ENCODE assay signal across 19 mouse cellular contexts in genomic region chr5:118120670-118121069, GRCm38 (mm10). TPM values are rescaled to one million over a fixed set of nuclear protein-coding genes. Genes with fewer than 3 reads are reported as not detected.
DNase-seq lines count a peak whose midpoint lies in the region; ATAC-seq and TF ChIP-seq lines count a peak whose summit lies in the region.
"Had no signal": no experiment of that assay in that cellular context is flagged by ENCODE, and none has a peak within 500 bp of the region (broad histone marks: within the 10 kb centered on the region; RNA-seq: fewer than 3 reads in every experiment).

No protein-coding gene starts in this region.

- H3K36me3 ChIP-seq in heart, embryonic 10.5 days: peaks cover 25% of the 10 kb centered on the region
- peaks cover 55% of the 10 kb centered on the region for H3K36me3 ChIP-seq in kidney, embryonic 15.5 days
- peaks cover 22% of the 10 kb centered on the region for H3K36me3 ChIP-seq in midbrain, embryonic 12.5 days
- peaks cover 5% of the 10 kb centered on the region for H3K36me3 ChIP-seq in midbrain, postnatal 0 days (ENCODE audit: insufficient read depth, low read length)

- no peaks in the 10 kb centered on the region for H3K27me3 ChIP-seq in heart, embryonic 10.5 days (ENCODE audit: insufficient read depth, poor library complexity, severe bottlenecking)
- H3K27me3 ChIP-seq in kidney, embryonic 15.5 days: no peaks in the 10 kb centered on the region
- H3K27me3 ChIP-seq in midbrain, embryonic 12.5 days: no peaks in the 10 kb centered on the region
- no peaks in the 10 kb centered on the region for H3K27me3 ChIP-seq in midbrain, postnatal 0 days (ENCODE audit: insufficient read depth, low read length)
- H3K27me3 ChIP-seq: embryonic facial prominence, embryonic 13.5 days had no signal

- no peak overlapping the region for H3K9ac ChIP-seq in kidney, embryonic 15.5 days
- no peak overlapping the region for H3K9ac ChIP-seq in midbrain, embryonic 12.5 days (replicated peaks)
- H3K9ac ChIP-seq in midbrain, postnatal 0 days (replicated peaks; ENCODE audit: low read length, poor library complexity, severe bottlenecking): no peak overlapping the region
- H3K9ac ChIP-seq: embryonic facial prominence, embryonic 13.5 days had no signal

- H3K4me3 ChIP-seq in heart, embryonic 10.5 days: no peak overlapping the region
- no peak overlapping the region for H3K4me3 ChIP-seq in kidney, embryonic 15.5 days (replicated peaks)
- no peak overlapping the region for H3K4me3 ChIP-seq in midbrain, embryonic 12.5 days
- no peak overlapping the region for H3K4me3 ChIP-seq in midbrain, postnatal 0 days (ENCODE audit: low read depth, low read length)
- H3K4me3 ChIP-seq: embryonic facial prominence, embryonic 13.5 days; left cerebral cortex, adult 2 months had no signal

- WGBS in heart, embryonic 10.5 days: 56% methylated on average over 2 of the region's 2 CpGs
- 46% methylated on average over 2 of the region's 2 CpGs for whole genome bisulfite sequencing in kidney, embryonic 15.5 days
- WGBS in midbrain, embryonic 12.5 days: 28% methylated on average over 2 of the region's 2 CpGs
- WGBS in midbrain, postnatal 0 days: 38% methylated on average over 2 of the region's 2 CpGs

- peak overlapping the region; percentile 25; the same call in 1 of the 2 replicates for H3K27ac ChIP-seq in heart, embryonic 10.5 days
- 0 out of 2 replicates have a peak overlapping the region, but pooled peaks have one; percentile 45 for H3K27ac ChIP-seq in kidney, embryonic 15.5 days
- 0 out of 2 replicates have a peak overlapping the region, but pooled peaks have one; percentile 47 for H3K27ac ChIP-seq in midbrain, embryonic 12.5 days (replicated peaks)
- H3K27ac ChIP-seq in midbrain, postnatal 0 days (ENCODE audit: low read depth, low read length): no peak overlapping the region
- H3K27ac ChIP-seq: embryonic facial prominence, embryonic 13.5 days; left cerebral cortex, adult 2 months had no signal

- TF ChIP-seq CTCF in midbrain, postnatal 0 days (IDR thresholded peaks at IDR 0.05): no peak

- no peaks in the 10 kb centered on the region for H3K9me3 ChIP-seq in heart, embryonic 10.5 days
- H3K9me3 ChIP-seq in kidney, embryonic 15.5 days (replicated peaks): no peaks in the 10 kb centered on the region
- no peaks in the 10 kb centered on the region for H3K9me3 ChIP-seq in midbrain, embryonic 12.5 days
- no peaks in the 10 kb centered on the region for H3K9me3 ChIP-seq in midbrain, postnatal 0 days (ENCODE audit: low read length)
- H3K9me3 ChIP-seq: embryonic facial prominence, embryonic 13.5 days had no signal

- no peak for ATAC-seq in kidney, embryonic 15.5 days (replicated peaks; ENCODE audit: low FRiP score)
- ATAC-seq in midbrain, embryonic 12.5 days (ENCODE audit: low FRiP score, low read depth): no peak
- ATAC-seq in midbrain, postnatal 0 days (ENCODE audit: low FRiP score): no peak

- H3K4me2 ChIP-seq in kidney, embryonic 15.5 days: no peak overlapping the region
- H3K4me2 ChIP-seq in midbrain, embryonic 12.5 days (replicated peaks): no peak overlapping the region
- H3K4me2 ChIP-seq in midbrain, postnatal 0 days (ENCODE audit: low read depth, low read length, poor library complexity, severe bottlenecking): no peak overlapping the region
- H3K4me2 ChIP-seq: embryonic facial prominence, embryonic 13.5 days had no signal

- H3K4me1 ChIP-seq in heart, embryonic 10.5 days: peaks cover 68% of the 10 kb centered on the region
- peaks cover 9% of the 10 kb centered on the region; the same call in 1 of the 2 replicates for H3K4me1 ChIP-seq in kidney, embryonic 15.5 days
- peaks cover 42% of the 10 kb centered on the region for H3K4me1 ChIP-seq in midbrain, embryonic 12.5 days
- 0 out of 2 replicates have a peak, but pooled peaks cover 3% of the 10 kb centered on the region for H3K4me1 ChIP-seq in midbrain, postnatal 0 days (ENCODE audit: insufficient read depth, low read length)

- DNase-seq in heart, embryonic 10.5 days (ENCODE audit: low spot score): no peak
- no peak for DNase-seq in heart, adult 18-20 months
- DNase-seq in kidney, adult 8-10 months: no peak
- no peak for DNase-seq in midbrain, postnatal 0 days (ENCODE audit: low spot score)
- DNase-seq in ovary, postnatal 10 days (ENCODE audit: low spot score): no peak
- DNase-seq: adrenal gland, postnatal 36 days; cerebellum, adult 8-10 months; kidney, postnatal 10 days; lung, adult 2 months; lung, postnatal 36 days; right cerebral cortex, adult 18-20 months; spleen, adult 18-20 months had no signal

RNA-seq across cellular contexts. Expression of gene Fbxw8, which starts 34.6 kb away (rescaled TPM):
- polyA plus RNA-seq in heart, embryonic 10.5 days (2016; fragmentation: Nextera tagmentation; extraction: Ambion mirVana): 29.4 and 31.2 TPM in 2 replicates
- total RNA-seq in heart, adult 18-20 months (2021): 10 to 100 TPM; 38.2 to 41.2 TPM
- 25.7 and 28.9 TPM in 2 replicates for polyA plus RNA-seq in kidney, embryonic 15.5 days (2015; fragmentation: Nextera tagmentation; extraction: Ambion mirVana)
- polyA plus RNA-seq in midbrain, embryonic 12.5 days (2016; fragmentation: Nextera tagmentation; extraction: Ambion mirVana): 41.4 and 47.5 TPM in 2 replicates
- total RNA-seq in midbrain, postnatal 0 days (2014; rRNA removed): 43.0 and 48.4 TPM in 2 replicates
- 13.6 and 14.4 TPM in 2 replicates for polyA plus RNA-seq in midbrain, postnatal 0 days (2015; fragmentation: Nextera tagmentation; extraction: Ambion mirVana)

RNA-seq across cellular contexts. Expression of gene Hrk, which starts 43.8 kb away (rescaled TPM):
- polyA plus RNA-seq in heart, embryonic 10.5 days (2016; fragmentation: Nextera tagmentation; extraction: Ambion mirVana): not detected in 2 replicates
- total RNA-seq in heart, adult 18-20 months (2021): under 1 TPM; 0.40 to 0.44 TPM
- polyA plus RNA-seq in kidney, embryonic 15.5 days (2015; fragmentation: Nextera tagmentation; extraction: Ambion mirVana): 0.09 and 0.12 TPM in 2 replicates
- polyA plus RNA-seq in midbrain, embryonic 12.5 days (2016; fragmentation: Nextera tagmentation; extraction: Ambion mirVana): 0.24 and 0.33 TPM in 2 replicates
- total RNA-seq in midbrain, postnatal 0 days (2014; rRNA removed): 18.2 and 20.0 TPM in 2 replicates
- 5.7 and 6.6 TPM in 2 replicates for polyA plus RNA-seq in midbrain, postnatal 0 days (2015; fragmentation: Nextera tagmentation; extraction: Ambion mirVana)
- total RNA-seq: common myeloid progenitor, adult 5-6 weeks; granulocyte monocyte progenitor cell, adult 5-6 weeks had no signal
- polyA plus RNA-seq: limb, embryonic 11.5 days; lung, adult 2 months had no signal
